Mouse (Mus musculus): Measurements from ENCODE around the gene Erbb4. TPM values are rescaled to one million over a fixed set of nuclear protein-coding genes. Genes with fewer than 3 reads are reported as not detected.

Erbb4 gene
- polyA plus RNA-seq, 1 experiment = 0.26 TPM

DNA sequence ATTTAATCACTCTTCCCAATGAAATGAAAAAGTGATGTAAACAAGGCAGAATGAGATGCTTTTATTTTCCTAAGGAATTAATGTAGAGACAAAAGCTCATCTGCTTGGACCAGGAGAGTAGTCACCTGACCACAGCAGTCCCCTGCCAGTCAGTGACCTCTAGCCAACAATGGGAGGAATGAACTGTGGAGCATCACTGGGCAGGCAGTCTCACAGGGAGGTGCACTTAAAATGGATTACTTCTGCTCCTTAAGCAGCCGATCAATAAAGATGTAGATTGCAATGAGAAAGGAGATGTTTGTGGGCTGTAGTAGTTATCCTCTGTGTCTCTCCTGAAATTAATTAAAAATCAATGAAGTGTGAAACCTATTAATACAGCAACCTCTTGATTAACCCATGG lies 1018.2 kb downstream of the Erbb4 start:
- DNase-seq = no peak
- Histone ChIP-seq H3K4me1 (ENCODE audit: control insufficient read depth, insufficient read depth, low read length) (no peaks in the 10 kb centered on the region), H3K4me3 (replicated peaks; ENCODE audit: extremely low read depth, low read depth, low read length) (no peak overlapping the region)
- TF ChIP-seq CTCF (IDR thresholded peaks at IDR 0.05; ENCODE audit: insufficient read depth, low read length) (no peak), POLR2A (IDR thresholded peaks at IDR 0.05; ENCODE audit: borderline replicate concordance, extremely low read depth, low read depth, low read length) (no peak)
- 85% methylated on average over 1 of the region's 1 CpGs for WGBS

DNA sequence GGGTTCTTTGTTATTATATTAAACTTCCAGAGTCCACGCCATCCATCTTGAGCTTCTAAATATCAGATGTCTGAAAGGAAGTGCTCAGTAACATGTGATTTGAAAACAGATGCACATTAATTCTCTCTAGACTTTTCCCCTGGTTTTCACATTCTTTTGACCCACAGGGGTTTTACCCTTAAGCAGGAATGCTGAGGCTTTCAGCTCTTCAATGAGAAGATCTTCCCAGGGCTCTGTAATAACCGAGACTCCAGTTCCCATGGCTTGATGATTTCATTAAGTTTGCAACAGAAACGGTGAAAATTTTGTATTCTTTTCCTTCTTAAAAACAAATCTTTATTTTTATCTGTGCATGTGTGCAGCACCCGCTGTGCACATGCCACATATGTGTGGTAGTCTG lies 1051.4 kb downstream of the Erbb4 start:
- H3K4me1 ChIP-seq (ENCODE audit: control insufficient read depth, insufficient read depth, low read length) = no peaks in the 10 kb centered on the region
- TF ChIP-seq CTCF (IDR thresholded peaks at IDR 0.05; ENCODE audit: insufficient read depth, low read length) = no peak
- no peak for TF ChIP-seq POLR2A (IDR thresholded peaks at IDR 0.05; ENCODE audit: borderline replicate concordance, extremely low read depth, low read depth, low read length)
- DNase-seq = no peak
- H3K4me3 ChIP-seq (replicated peaks; ENCODE audit: extremely low read depth, low read depth, low read length) = no peak overlapping the region
- WGBS = 65% methylated on average over 4 of the region's 4 CpGs

DNA sequence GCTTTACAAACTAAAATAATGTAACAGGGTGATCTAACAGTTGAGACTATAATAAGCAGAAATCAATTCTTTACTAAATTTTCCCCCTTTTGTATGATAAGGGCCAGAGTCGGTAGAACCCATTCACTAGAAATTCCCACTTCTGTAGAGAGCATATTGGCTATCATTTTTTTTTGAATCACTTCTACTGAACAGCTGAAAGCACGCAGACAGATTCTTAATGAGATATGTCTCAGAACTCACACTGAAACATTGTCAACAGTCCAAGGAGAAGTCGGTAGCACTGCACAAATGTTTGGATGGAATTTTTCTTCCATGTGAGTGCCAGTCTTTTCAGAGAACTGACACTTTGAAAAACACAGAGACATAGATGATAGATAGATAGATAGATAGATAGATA lies 1053.1 kb downstream of the Erbb4 start:
- TF ChIP-seq CTCF (IDR thresholded peaks at IDR 0.05; ENCODE audit: insufficient read depth, low read length) (no peak), POLR2A (IDR thresholded peaks at IDR 0.05; ENCODE audit: borderline replicate concordance, extremely low read depth, low read depth, low read length) (no peak)
- no peak for DNase-seq
- no peak overlapping the region for H3K4me3 ChIP-seq (replicated peaks; ENCODE audit: extremely low read depth, low read depth, low read length)
- 55% methylated on average over 3 of the region's 3 CpGs for WGBS
- H3K4me1 ChIP-seq (ENCODE audit: control insufficient read depth, insufficient read depth, low read length) = no peaks in the 10 kb centered on the region

DNA sequence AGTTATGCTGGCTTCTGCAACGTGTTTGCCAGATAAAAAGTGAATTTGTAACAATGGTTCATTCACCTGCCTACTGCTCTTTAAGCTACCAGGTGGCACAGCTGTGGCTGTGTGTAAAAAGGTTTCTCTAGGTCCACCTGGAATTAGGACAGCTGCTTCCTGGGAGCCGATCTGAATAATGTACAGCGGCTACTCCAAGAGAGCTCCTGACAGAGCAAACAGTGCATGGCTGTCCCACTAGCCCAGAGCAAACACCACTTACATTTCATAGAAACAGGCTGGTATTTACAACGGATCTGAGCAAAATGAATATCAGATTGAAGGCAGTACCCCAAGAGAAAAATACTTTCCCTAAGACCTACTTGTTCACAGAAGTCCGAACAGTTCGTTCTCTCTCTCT lies 1058.0 kb downstream of the Erbb4 start:
- no peak for DNase-seq
- 47% methylated on average over 6 of the region's 6 CpGs for WGBS
- Histone ChIP-seq H3K4me1 (ENCODE audit: control insufficient read depth, insufficient read depth, low read length) (no peaks in the 10 kb centered on the region), H3K4me3 (replicated peaks; ENCODE audit: extremely low read depth, low read depth, low read length) (no peak overlapping the region)
- TF ChIP-seq CTCF (IDR thresholded peaks at IDR 0.05; ENCODE audit: insufficient read depth, low read length) (no peak), POLR2A (IDR thresholded peaks at IDR 0.05; ENCODE audit: borderline replicate concordance, extremely low read depth, low read depth, low read length) (no peak)

DNA sequence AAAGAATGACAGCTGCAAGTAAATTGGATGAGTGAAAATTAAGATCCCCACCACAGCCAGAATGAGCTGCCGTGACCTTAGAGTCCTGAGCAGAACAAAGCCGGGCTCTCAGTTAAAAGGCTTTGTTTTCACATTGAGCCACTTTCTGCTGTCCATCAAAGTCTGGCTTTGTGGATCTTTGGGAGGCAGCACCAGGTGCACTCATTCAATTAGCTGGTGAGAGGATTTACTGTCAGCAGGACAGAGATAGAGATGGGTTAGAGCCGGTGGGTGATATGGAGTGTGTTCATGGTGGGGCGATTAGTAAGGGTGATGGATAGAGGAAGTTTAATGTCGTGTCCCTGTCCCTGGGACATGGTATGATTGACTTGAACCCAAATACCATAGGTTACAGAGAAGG lies 1060.7 kb downstream of the Erbb4 start:
- H3K4me1 ChIP-seq (ENCODE audit: control insufficient read depth, insufficient read depth, low read length) = no peaks in the 10 kb centered on the region
- WGBS = 22% methylated on average over 5 of the region's 5 CpGs
- DNase-seq = no peak

DNA sequence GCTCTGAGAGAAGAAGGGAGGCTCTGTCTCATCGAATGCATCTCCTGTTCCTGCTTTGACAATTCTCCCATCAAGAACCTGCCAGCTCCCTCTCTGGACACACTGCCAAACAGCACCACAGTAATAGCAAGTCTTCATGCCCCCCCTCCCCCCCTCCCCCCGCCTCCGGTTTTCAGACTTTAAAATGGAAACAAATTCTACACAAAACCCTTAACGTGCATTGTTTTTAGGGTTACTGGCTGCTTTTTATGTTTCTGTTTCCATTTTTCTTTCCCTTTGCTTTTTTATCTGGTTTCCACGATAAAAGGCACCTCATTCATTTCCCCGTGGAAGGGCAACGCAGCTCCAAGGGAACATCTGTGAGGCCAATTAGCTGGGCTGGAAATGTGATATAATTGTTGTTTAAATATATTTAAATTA lies 1061.3 kb downstream of the Erbb4 start:
- 6% methylated on average over 7 of the region's 7 CpGs for WGBS
- no peak overlapping the region for H3K4me3 ChIP-seq (replicated peaks; ENCODE audit: extremely low read depth, low read depth, low read length)
- DNase-seq = no peak
- no peaks in the 10 kb centered on the region for H3K4me1 ChIP-seq (ENCODE audit: control insufficient read depth, insufficient read depth, low read length)
- no peak for TF ChIP-seq CTCF (IDR thresholded peaks at IDR 0.05; ENCODE audit: insufficient read depth, low read length)
- no peak for TF ChIP-seq POLR2A (IDR thresholded peaks at IDR 0.05; ENCODE audit: borderline replicate concordance, extremely low read depth, low read depth, low read length)

More for the DNA sequence above, 1060.7 kb downstream of the Erbb4 start:
- no peak for TF ChIP-seq POLR2A (IDR thresholded peaks at IDR 0.05; ENCODE audit: borderline replicate concordance, extremely low read depth, low read depth, low read length)
- TF ChIP-seq CTCF (IDR thresholded peaks at IDR 0.05; ENCODE audit: insufficient read depth, low read length) = no peak
- H3K4me3 ChIP-seq (replicated peaks; ENCODE audit: extremely low read depth, low read depth, low read length) = no peak overlapping the region

DNA sequence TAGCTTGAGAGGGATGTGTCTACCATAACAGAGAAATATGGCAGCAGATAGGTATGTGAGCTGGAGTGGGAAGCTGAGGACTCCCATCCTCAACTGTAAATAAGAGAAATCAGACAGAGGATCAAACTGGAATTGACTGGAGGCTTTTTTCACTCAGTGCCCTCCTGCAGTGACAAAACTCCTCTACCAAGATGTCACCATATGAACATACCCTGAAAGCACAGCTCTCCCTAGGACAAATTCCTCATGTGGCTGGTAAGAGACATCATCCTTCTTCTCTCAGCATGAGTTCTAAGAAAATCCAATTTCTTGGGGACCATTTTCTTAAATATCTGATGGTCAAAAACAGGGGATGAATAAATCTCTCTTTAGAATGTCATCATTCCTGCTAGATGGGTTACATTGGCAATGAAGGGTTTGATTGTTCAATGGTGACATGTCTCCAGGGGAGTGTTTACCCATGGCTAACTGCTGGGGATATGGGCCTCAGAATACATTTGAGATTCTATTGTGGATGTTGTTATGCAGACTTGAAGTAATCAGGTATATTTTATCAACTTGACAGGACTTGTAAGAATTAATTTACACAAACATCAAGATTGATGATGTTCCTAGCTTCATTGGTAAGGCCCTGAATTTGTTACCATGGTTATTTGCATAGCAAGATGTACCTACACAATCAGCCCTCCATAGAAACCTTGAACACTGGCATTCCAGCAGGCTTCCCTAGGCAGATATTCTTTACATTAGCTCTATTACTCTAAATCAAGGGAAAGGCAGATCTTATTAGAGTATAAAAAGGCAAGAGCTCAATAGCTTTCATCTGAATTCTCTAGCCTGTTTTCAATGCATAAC lies 1083.5 kb downstream of the Erbb4 start:
- TF ChIP-seq CTCF (IDR thresholded peaks at IDR 0.05; ENCODE audit: insufficient read depth, low read length) = no peak
- no peak for TF ChIP-seq POLR2A (IDR thresholded peaks at IDR 0.05; ENCODE audit: borderline replicate concordance, extremely low read depth, low read depth, low read length)
- H3K4me3 ChIP-seq (replicated peaks; ENCODE audit: extremely low read depth, low read depth, low read length) = no peak overlapping the region
- DNase-seq = no peak
- no peaks in the 10 kb centered on the region for H3K4me1 ChIP-seq (ENCODE audit: control insufficient read depth, insufficient read depth, low read length)

DNA sequence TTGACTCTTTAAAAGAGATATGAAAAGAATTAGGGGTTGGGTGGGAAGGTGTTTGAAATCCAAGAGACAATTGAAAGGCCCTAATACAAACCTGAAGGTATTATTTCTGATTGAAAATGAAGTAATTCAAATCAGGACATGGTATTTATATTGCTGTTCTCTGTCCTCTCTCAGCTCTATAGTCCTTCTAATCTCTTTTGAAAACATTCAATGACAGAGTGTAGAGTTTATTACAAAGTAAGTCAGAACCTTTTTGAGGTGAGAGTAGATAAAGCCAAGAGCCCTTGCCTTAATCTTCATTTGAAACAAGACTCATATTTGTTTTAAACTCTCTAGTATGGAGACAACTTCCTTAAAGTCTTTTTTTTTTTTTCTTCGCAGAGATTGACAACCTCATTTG lies 1087.8 kb downstream of the Erbb4 start:
- H3K4me1 ChIP-seq (ENCODE audit: control insufficient read depth, insufficient read depth, low read length) = no peaks in the 10 kb centered on the region
- 67% methylated on average over 1 of the region's 1 CpGs for WGBS

DNA sequence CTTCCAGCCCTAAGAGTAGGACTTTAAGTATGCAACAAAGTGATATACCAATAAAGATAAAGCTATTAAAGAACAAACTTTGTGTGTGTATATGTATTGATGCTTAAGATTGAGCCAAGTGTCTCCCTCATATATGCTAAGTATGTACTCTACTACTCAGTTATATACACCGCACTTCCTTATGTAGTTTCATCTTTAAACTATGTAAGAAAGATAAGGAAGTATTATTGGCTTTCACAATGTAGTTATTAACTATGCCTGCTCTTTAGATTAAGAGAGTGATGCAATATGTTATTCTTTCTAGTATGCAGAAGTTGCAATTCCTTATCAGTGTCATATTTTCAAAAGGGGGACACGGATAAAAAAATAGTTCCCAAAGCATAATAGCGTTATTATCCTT lies 1088.2 kb downstream of the Erbb4 start:
- TF ChIP-seq CTCF (IDR thresholded peaks at IDR 0.05; ENCODE audit: insufficient read depth, low read length) (no peak), POLR2A (IDR thresholded peaks at IDR 0.05; ENCODE audit: borderline replicate concordance, extremely low read depth, low read depth, low read length) (no peak)
- H3K4me1 ChIP-seq (ENCODE audit: control insufficient read depth, insufficient read depth, low read length) = no peaks in the 10 kb centered on the region
- no peak overlapping the region for H3K4me3 ChIP-seq (replicated peaks; ENCODE audit: extremely low read depth, low read depth, low read length)
- WGBS = 66% methylated on average over 3 of the region's 3 CpGs
- DNase-seq = no peak

More for the DNA sequence above, 1087.8 kb downstream of the Erbb4 start:
- TF ChIP-seq POLR2A (IDR thresholded peaks at IDR 0.05; ENCODE audit: borderline replicate concordance, extremely low read depth, low read depth, low read length) (no peak), CTCF (IDR thresholded peaks at IDR 0.05; ENCODE audit: insufficient read depth, low read length) (no peak)
- H3K4me3 ChIP-seq (replicated peaks; ENCODE audit: extremely low read depth, low read depth, low read length) = no peak overlapping the region
- DNase-seq = no peak
